Mouse (Mus musculus): ENCODE measurements at regions not wholly inside any gene's neighbourhood (a gene's known extent, or its start where the extent isn't known, plus 50 kb on each side); places are given as distances from the start of the nearest gene placed in this dataset.

DNA sequence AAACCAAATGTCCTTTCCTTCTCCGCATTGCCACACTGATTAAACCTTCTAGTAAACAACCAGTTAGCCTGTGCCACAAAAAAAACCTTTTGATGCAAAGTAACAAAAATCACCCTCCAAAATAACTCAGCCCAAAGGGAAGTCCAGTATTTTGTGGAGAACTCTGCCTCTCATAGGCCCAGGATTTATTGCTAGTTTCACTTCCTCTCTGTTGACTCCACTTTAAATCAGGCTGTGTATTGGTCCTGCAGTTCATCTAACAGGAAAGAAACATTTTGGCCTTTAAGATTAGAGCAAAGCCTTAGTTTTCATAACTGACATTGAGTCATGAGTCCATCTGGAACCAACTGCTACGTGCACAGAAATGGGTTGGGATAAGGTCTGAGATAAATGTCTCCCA is 168.4 kb downstream of the Ube2e3 start:
- TF ChIP-seq POLR2A (IDR thresholded peaks at IDR 0.05; ENCODE audit: low read depth, low read length) = no peak
- TF ChIP-seq CTCF (IDR thresholded peaks at IDR 0.05; ENCODE audit: extremely low read depth, insufficient read depth, insufficient read length, insufficient replicate concordance) = no peak
